Mouse (Mus musculus) gastrocnemius, postnatal 14 days (tissue): ENCODE measurements at regions not wholly inside any gene's neighbourhood (a gene's known extent, or its start where the extent isn't known, plus 50 kb on each side); places are given as distances from the start of the nearest gene placed in this dataset.

Experiments
- DNase-seq: peaks from one replicate; pipeline ENCODE4 v3.0.0; 2021; ENCODE audit warnings: mixed read lengths
- intact Hi-C: fragments of 180-260 bp; cut with DNase I; formaldehyde crosslinking; loops from one replicate; pipeline ENCODE4 v1.15.1; 2025; ENCODE audit warnings: low total_unique reads
- microRNA-seq, 2 experiments: library from miRNA; unstranded; fragments of <30 nt; microRNA quantifications; one replicate each; pipeline ENCODE4 v1.2.0; 2021

GRCm38 (mm10) chr3:38543816-38544215 is 59.2 kb upstream of the Ankrd50 start:
- intact Hi-C loops = no loop called here
- no peak for DNase-seq

- DNase-seq = no peak
- intact Hi-C loops = no loop called here
These were observed 56.7 kb upstream of the Ankrd50 start for GRCm38 (mm10) chr3:38541296-38541695.

GRCm38 (mm10) chr3:38538309-38538708 is 53.7 kb upstream of the Ankrd50 start:
- intact Hi-C loops = no loop called here
- no peak for DNase-seq

GRCm38 (mm10) chr3:38537770-38538169 is 53.1 kb upstream of the Ankrd50 start:
- DNase-seq = no peak
- intact Hi-C loops = no loop called here

Small RNA genes in the stretch of these regions (microRNA-seq; reads per million reads assigned to microRNA genes)
- gene Gm24462 = 0 reads per million in 2 experiments
